Mouse (Mus musculus) retina, postnatal 7 days (tissue): ENCODE data around the gene Dnttip1.
A peak's percentile ranks its signal among the peaks of the same experiment; 100 is the strongest.
"Not testable (repeated sequence)": the region's sequence is repeated elsewhere in the genome, so short reads cannot be mapped to it uniquely, and the experiment has no call there.

Experiments
- DNase-seq: peaks from one replicate; pipeline ENCODE4 v3.0.0-alpha.2; 2012; ENCODE audit warnings: low read depth, low spot score

Dnttip1 gene

GRCm38 (mm10) chr2:164745843-164746479 is at the start of gene Dnttip1, which contains the start of gene Wfdc3:
Gene Dnttip1 (plus strand): TSS chr2:164745983.
Gene Wfdc3 (minus strand): TSS chr2:164745931.
- peak; percentile 86 for DNase-seq

GRCm38 (mm10) chr2:164698201-164698600 is 47.6 kb upstream of the Dnttip1 start, which contains the start of gene Spint4:
Gene Spint4 (plus strand): TSS chr2:164698501.
- DNase-seq = no peak

GRCm38 (mm10) chr2:164700959-164701358 is 44.8 kb upstream of the Dnttip1 start:
- no peak for DNase-seq

- no peak for DNase-seq
These were observed 44.0 kb upstream of the Dnttip1 start for GRCm38 (mm10) chr2:164701761-164702160.

- no peak for DNase-seq
These were observed 41.5 kb upstream of the Dnttip1 start for GRCm38 (mm10) chr2:164704235-164704634.

- no peak for DNase-seq
These were observed 40.5 kb upstream of the Dnttip1 start for GRCm38 (mm10) chr2:164705328-164705727.

- DNase-seq = no peak
These were observed 39.8 kb upstream of the Dnttip1 start for GRCm38 (mm10) chr2:164705991-164706390.

GRCm38 (mm10) chr2:164715005-164715404 is 30.8 kb upstream of the Dnttip1 start, which contains the start of gene Spint5:
Gene Spint5 (plus strand): TSS chr2:164715305.
- no peak for DNase-seq

- DNase-seq = not testable (repeated sequence)
These were observed 29.5 kb upstream of the Dnttip1 start for GRCm38 (mm10) chr2:164716194-164716786.

GRCm38 (mm10) chr2:164723276-164723675 is 22.5 kb upstream of the Dnttip1 start:
- no peak for DNase-seq

GRCm38 (mm10) chr2:164725895-164726619 is 19.7 kb upstream of the Dnttip1 start:
- DNase-seq = peak; percentile 43

- no peak for DNase-seq
These were observed 14.1 kb upstream of the Dnttip1 start for GRCm38 (mm10) chr2:164731719-164732118.

- DNase-seq = no peak
These were observed 12.5 kb upstream of the Dnttip1 start for GRCm38 (mm10) chr2:164733259-164733658.

GRCm38 (mm10) chr2:164734839-164735238 is 10.9 kb upstream of the Dnttip1 start:
- DNase-seq = no peak

GRCm38 (mm10) chr2:164735446-164735845 is 10.3 kb upstream of the Dnttip1 start:
- no peak for DNase-seq

GRCm38 (mm10) chr2:164737377-164738090 is 8.2 kb upstream of the Dnttip1 start:
- DNase-seq = no peak

- no peak for DNase-seq
These were observed 5.9 kb upstream of the Dnttip1 start for GRCm38 (mm10) chr2:164739876-164740275.

- DNase-seq = no peak
These were observed 796 bp upstream of the Dnttip1 start for GRCm38 (mm10) chr2:164744987-164745386.

- no peak for DNase-seq
These were observed 910 bp downstream of the Dnttip1 start for GRCm38 (mm10) chr2:164746693-164747092.

GRCm38 (mm10) chr2:164748191-164748590 is 2.4 kb downstream of the Dnttip1 start:
- DNase-seq = no peak

GRCm38 (mm10) chr2:164748991-164749390 is 3.2 kb downstream of the Dnttip1 start:
- no peak for DNase-seq

- DNase-seq = no peak
These were observed 6.7 kb downstream of the Dnttip1 start for GRCm38 (mm10) chr2:164752454-164752853.
